Mouse (Mus musculus) natural killer cell, adult 2 months (primary cell): ENCODE data around the gene Frs3.

Experiments used
- DNase-seq, 2 experiments: peaks; one replicate each; pipeline ENCODE4 v3.0.0; 2022; ENCODE audit warnings: low spot score in 2 of 2

The Frs3 gene

GRCm38 (mm10) chr17:47735553-47736100, 46.8 kb downstream of the Frs3 start:
- DNase-seq: no peak

GRCm38 (mm10) chr17:47736856-47737255, 48.0 kb downstream of the Frs3 start, which contains the start of gene Tfeb:
Gene Tfeb (plus strand): TSS chr17:47737030.
- peak; percentile 93 to 96 for DNase-seq

- peak; percentile 83 to 87 for DNase-seq
These were observed 48.6 kb downstream of the Frs3 start for GRCm38 (mm10) chr17:47737271-47738065.

GRCm38 (mm10) chr17:47738066-47738878, 49.4 kb downstream of the Frs3 start:
- peak; percentile 65 to 81 for DNase-seq

- DNase-seq: peak; percentile 78 to 80
These were observed 50.3 kb downstream of the Frs3 start for GRCm38 (mm10) chr17:47738879-47739798.

GRCm38 (mm10) chr17:47740186-47740585, 51.4 kb downstream of the Frs3 start:
- DNase-seq: no peak

- DNase-seq: peak; percentile 31 to 51
These were observed 54.3 kb downstream of the Frs3 start for GRCm38 (mm10) chr17:47742991-47743734.

- DNase-seq: no peak
These were observed 55.3 kb downstream of the Frs3 start for GRCm38 (mm10) chr17:47744086-47744485.

GRCm38 (mm10) chr17:47744746-47745368, 56.0 kb downstream of the Frs3 start:
- DNase-seq: peak; percentile 52 to 61

GRCm38 (mm10) chr17:47748791-47749553, 60.1 kb downstream of the Frs3 start:
- DNase-seq: no peak

GRCm38 (mm10) chr17:47749626-47750025, 60.8 kb downstream of the Frs3 start:
- no peak for DNase-seq

- no peak for DNase-seq
These were observed 61.3 kb downstream of the Frs3 start for GRCm38 (mm10) chr17:47750101-47750500.

GRCm38 (mm10) chr17:47751811-47752210, 63.0 kb downstream of the Frs3 start:
- no peak for DNase-seq

GRCm38 (mm10) chr17:47753130-47753775, 64.4 kb downstream of the Frs3 start:
- no peak for DNase-seq
